ENCODE assay signal across 11 mouse cellular contexts in genomic region chr4:136832559-136833232, GRCm38 (mm10). TPM values are rescaled to one million over a fixed set of nuclear protein-coding genes. Genes with fewer than 3 reads are reported as not detected.
A peak's percentile ranks its signal among the peaks of the same experiment; 100 is the strongest.
DNase-seq lines count a peak whose midpoint lies in the region; ATAC-seq and TF ChIP-seq lines count a peak whose summit lies in the region.
"Had no signal": no experiment of that assay in that cellular context is flagged by ENCODE, and none has a peak within 500 bp of the region (broad histone marks: within the 10 kb centered on the region; RNA-seq: fewer than 3 reads in every experiment).

No protein-coding gene starts in this region.

- WGBS in stomach, embryonic 15.5 days = 61% methylated on average over 16 of the region's 16 CpGs
- WGBS in stomach, postnatal 0 days = 61% methylated on average over 16 of the region's 16 CpGs
- WGBS in forebrain, embryonic 16.5 days = 71% methylated on average over 16 of the region's 16 CpGs
- WGBS in kidney, embryonic 15.5 days = 62% methylated on average over 16 of the region's 16 CpGs

- H3K4me3 ChIP-seq in stomach, embryonic 15.5 days (replicated peaks) = no peak overlapping the region
- no peak overlapping the region for H3K4me3 ChIP-seq in stomach, postnatal 0 days (ENCODE audit: low read depth, low read length)
- H3K4me3 ChIP-seq in forebrain, embryonic 16.5 days (replicated peaks; ENCODE audit: low read length) = no peak overlapping the region
- H3K4me3 ChIP-seq in kidney, embryonic 15.5 days (replicated peaks) = no peak overlapping the region
- H3K4me3 ChIP-seq: gastrocnemius, adult 2 months had no signal

- H3K4me2 ChIP-seq in stomach, embryonic 15.5 days = no peak overlapping the region
- H3K4me2 ChIP-seq in stomach, postnatal 0 days (replicated peaks; ENCODE audit: low read depth) = no peak overlapping the region
- peak overlapping the region; percentile 82; the same call in 1 of the 2 replicates for H3K4me2 ChIP-seq in forebrain, embryonic 16.5 days (ENCODE audit: low read length)
- H3K4me2 ChIP-seq in kidney, embryonic 15.5 days = no peak overlapping the region

- no peak for DNase-seq in stomach, postnatal 0 days (ENCODE audit: low spot score)
- DNase-seq in thymus, postnatal 4 days = peak; percentile 58
- no peak for DNase-seq in layer of hippocampus, adult 9-11 months
- DNase-seq: gastrocnemius, adult 2 months; kidney, adult 2 months; left cerebral cortex, postnatal 4 days; right cerebral cortex, postnatal 14 days had no signal

- no peak for TF ChIP-seq EP300 in stomach, postnatal 0 days (optimal IDR thresholded peaks at IDR 0.05)

- peak overlapping the region; percentile 52; the same call in 1 of the 2 replicates for H3K27ac ChIP-seq in stomach, embryonic 15.5 days
- no peak overlapping the region for H3K27ac ChIP-seq in stomach, postnatal 0 days (replicated peaks)
- no peak overlapping the region for H3K27ac ChIP-seq in forebrain, embryonic 16.5 days (ENCODE audit: low read length)
- H3K27ac ChIP-seq in kidney, embryonic 15.5 days = no peak overlapping the region
- H3K27ac ChIP-seq: gastrocnemius, adult 2 months had no signal

- peaks cover 71% of the 10 kb centered on the region for H3K4me1 ChIP-seq in stomach, embryonic 15.5 days
- H3K4me1 ChIP-seq in stomach, postnatal 0 days (replicated peaks; ENCODE audit: control insufficient read depth, insufficient read depth) = peaks cover 6% of the 10 kb centered on the region
- peaks cover 64% of the 10 kb centered on the region for H3K4me1 ChIP-seq in forebrain, embryonic 16.5 days (replicated peaks; ENCODE audit: control insufficient read depth, insufficient read depth, low read length)
- peaks cover 79% of the 10 kb centered on the region for H3K4me1 ChIP-seq in kidney, embryonic 15.5 days

- H3K9ac ChIP-seq in stomach, embryonic 15.5 days = no peak overlapping the region
- H3K9ac ChIP-seq in stomach, postnatal 0 days (ENCODE audit: low read length) = no peak overlapping the region
- no peak overlapping the region for H3K9ac ChIP-seq in forebrain, embryonic 16.5 days (replicated peaks; ENCODE audit: low read depth, low read length)
- H3K9ac ChIP-seq in kidney, embryonic 15.5 days = no peak overlapping the region

- no peak for ATAC-seq in stomach, embryonic 15.5 days (ENCODE audit: insufficient read depth, low FRiP score, low read depth)
- ATAC-seq in stomach, postnatal 0 days (ENCODE audit: low FRiP score, low TSS enrichment) = no peak
- ATAC-seq in forebrain, embryonic 16.5 days = no peak
- peak; percentile 74 for ATAC-seq in megakaryocyte progenitor cell, adult 5-6 weeks (replicated peaks; ENCODE audit: poor library complexity)
- no peak for ATAC-seq in kidney, embryonic 15.5 days (replicated peaks; ENCODE audit: low FRiP score)

- no peaks in the 10 kb centered on the region for H3K27me3 ChIP-seq in stomach, embryonic 15.5 days (replicated peaks)
- no peaks in the 10 kb centered on the region for H3K27me3 ChIP-seq in stomach, postnatal 0 days (ENCODE audit: control insufficient read depth, insufficient read depth, low read length)
- H3K27me3 ChIP-seq in forebrain, embryonic 16.5 days (replicated peaks; ENCODE audit: control insufficient read depth, insufficient read depth, low read length) = no peaks in the 10 kb centered on the region
- peaks cover 40% of the 10 kb centered on the region for H3K27me3 ChIP-seq in kidney, embryonic 15.5 days

- H3K36me3 ChIP-seq in stomach, embryonic 15.5 days = no peaks in the 10 kb centered on the region
- no peaks in the 10 kb centered on the region for H3K36me3 ChIP-seq in stomach, postnatal 0 days (ENCODE audit: control insufficient read depth, insufficient read depth, low read length)
- no peaks in the 10 kb centered on the region for H3K36me3 ChIP-seq in forebrain, embryonic 16.5 days (ENCODE audit: control insufficient read depth, insufficient read depth)
- no peaks in the 10 kb centered on the region for H3K36me3 ChIP-seq in kidney, embryonic 15.5 days

- TF ChIP-seq CTCF in stomach, postnatal 0 days (IDR thresholded peaks at IDR 0.05; ENCODE audit: low read depth) = no peak

- no peaks in the 10 kb centered on the region for H3K9me3 ChIP-seq in stomach, embryonic 15.5 days
- no peaks in the 10 kb centered on the region for H3K9me3 ChIP-seq in stomach, postnatal 0 days (ENCODE audit: control insufficient read depth, low read length)
- H3K9me3 ChIP-seq in forebrain, embryonic 16.5 days (ENCODE audit: control insufficient read depth, low read length) = no peaks in the 10 kb centered on the region
- no peaks in the 10 kb centered on the region for H3K9me3 ChIP-seq in kidney, embryonic 15.5 days (replicated peaks)

RNA-seq across cellular contexts. Expression of gene Ephb2, which starts 3.1 kb away (rescaled TPM):
- polyA plus RNA-seq in stomach, embryonic 15.5 days (2015; fragmentation: Nextera tagmentation; extraction: Ambion mirVana) = 8.6 and 10.6 TPM in 2 replicates
- polyA plus RNA-seq in stomach, postnatal 0 days (2015; fragmentation: Nextera tagmentation; extraction: Ambion mirVana) = 2.3 and 2.5 TPM in 2 replicates
- 12.3 and 13.1 TPM in 2 replicates for polyA plus RNA-seq in forebrain, embryonic 16.5 days (2015; fragmentation: Nextera tagmentation; extraction: Ambion mirVana)
- 0.44 and 1.2 TPM in 2 replicates for total RNA-seq in megakaryocyte progenitor cell, adult 5-6 weeks (2015)
- total RNA-seq in megakaryocyte progenitor cell, adult 5-6 weeks (2017) = 1.0 and 3.0 TPM in 2 replicates
- 7.1 and 8.7 TPM in 2 replicates for polyA plus RNA-seq in kidney, embryonic 15.5 days (2015; fragmentation: Nextera tagmentation; extraction: Ambion mirVana)

RNA-seq across cellular contexts. Expression of gene C1qb, which starts 53.3 kb away (rescaled TPM):
- 62.4 and 62.8 TPM in 2 replicates for polyA plus RNA-seq in stomach, embryonic 15.5 days (2015; fragmentation: Nextera tagmentation; extraction: Ambion mirVana)
- polyA plus RNA-seq in stomach, postnatal 0 days (2015; fragmentation: Nextera tagmentation; extraction: Ambion mirVana) = 79.6 and 80.6 TPM in 2 replicates
- polyA plus RNA-seq in forebrain, embryonic 16.5 days (2015; fragmentation: Nextera tagmentation; extraction: Ambion mirVana) = 24.1 and 32.0 TPM in 2 replicates
- total RNA-seq in megakaryocyte progenitor cell, adult 5-6 weeks (2015) = 0.79 TPM in 1 of 2 replicates, not detected in the other
- total RNA-seq in megakaryocyte progenitor cell, adult 5-6 weeks (2017) = 0.08 TPM in 1 of 2 replicates, not detected in the other
- polyA plus RNA-seq in kidney, embryonic 15.5 days (2015; fragmentation: Nextera tagmentation; extraction: Ambion mirVana) = 42.7 and 48.4 TPM in 2 replicates
